Mouse (Mus musculus): Measurements from ENCODE around the gene Nmnat3. TPM values are rescaled to one million over a fixed set of nuclear protein-coding genes. Genes with fewer than 3 reads are reported as not detected.

The Nmnat3 gene
- polyA plus RNA-seq, 1 experiment from 2014 or later = 1.6 TPM

DNA sequence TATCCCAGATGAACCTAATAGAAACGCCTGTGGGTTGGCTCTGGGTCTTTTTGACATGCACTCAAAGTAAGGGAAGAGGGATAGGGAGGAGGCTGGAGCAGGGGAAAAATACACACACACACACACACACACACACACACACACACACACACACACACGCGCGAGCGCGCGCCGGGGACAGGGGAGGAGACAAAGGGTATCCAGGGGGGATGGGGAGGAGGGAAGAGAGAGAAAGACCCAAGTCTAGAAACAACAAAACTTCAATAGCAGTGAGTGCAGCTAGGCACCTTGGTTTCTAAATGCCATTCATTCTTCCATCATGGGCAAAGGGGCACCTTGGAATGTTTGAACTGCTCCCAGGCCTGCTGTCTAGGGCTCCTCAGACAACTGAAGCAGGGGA is 82.5 kb downstream of the Nmnat3 start:
- H3K9me3 ChIP-seq (ENCODE audit: control insufficient read depth, low read length) = no peaks in the 10 kb centered on the region
- H3K27me3 ChIP-seq (replicated peaks; ENCODE audit: control insufficient read depth, insufficient read depth, low read length) = no peaks in the 10 kb centered on the region
- no peak for ATAC-seq
- no peaks in the 10 kb centered on the region for H3K36me3 ChIP-seq (ENCODE audit: control insufficient read depth, insufficient read depth, low read length)
- no peak overlapping the region for H3K4me3 ChIP-seq (ENCODE audit: low read length)
- no peak overlapping the region for H3K9ac ChIP-seq (ENCODE audit: low read depth, low read length)
- H3K4me2 ChIP-seq (ENCODE audit: low read length) = no peak overlapping the region
- WGBS = 77% methylated on average over 8 of the region's 8 CpGs
- no peaks in the 10 kb centered on the region for H3K4me1 ChIP-seq (ENCODE audit: control insufficient read depth, insufficient read depth, low read depth, low read length)
- H3K27ac ChIP-seq (ENCODE audit: low read depth, low read length) = no peak overlapping the region

DNA sequence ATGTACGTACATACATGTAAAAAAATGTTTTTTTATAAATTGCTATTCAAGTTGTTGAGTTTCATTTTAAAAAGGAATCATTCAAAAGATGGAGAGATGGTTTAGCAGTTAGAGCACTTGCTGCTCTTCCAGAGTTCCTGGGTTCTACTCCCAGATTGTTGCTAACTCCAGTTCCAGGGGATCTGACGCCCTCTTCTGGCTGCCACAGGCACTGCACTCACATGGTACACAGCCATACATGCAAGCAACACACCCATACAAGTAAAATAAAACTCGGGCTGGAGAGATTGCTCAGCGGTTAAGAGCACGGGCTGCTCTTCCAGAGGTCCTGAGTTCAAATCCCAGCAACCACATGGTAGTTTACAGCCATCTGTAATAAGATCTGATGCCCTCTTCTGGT is 86.1 kb downstream of the Nmnat3 start:
- no peak for ATAC-seq
- WGBS = 93% methylated on average over 5 of the region's 5 CpGs

GRCm38 (mm10) chr9:98374897-98375296 is 87.7 kb downstream of the Nmnat3 start:
- Histone ChIP-seq H3K27me3 (replicated peaks; ENCODE audit: control insufficient read depth, insufficient read depth, low read length) (no peaks in the 10 kb centered on the region), H3K36me3 (ENCODE audit: control insufficient read depth, insufficient read depth, low read length) (no peaks in the 10 kb centered on the region), H3K4me2 (ENCODE audit: low read length) (no peak overlapping the region), H3K27ac (ENCODE audit: low read depth, low read length) (no peak overlapping the region), H3K9ac (ENCODE audit: low read depth, low read length) (no peak overlapping the region), H3K4me3 (ENCODE audit: low read length) (no peak overlapping the region), H3K4me1 (ENCODE audit: control insufficient read depth, insufficient read depth, low read depth, low read length) (peaks cover 2% of the 10 kb centered on the region; the same call in 1 of the 2 replicates), H3K9me3 (ENCODE audit: control insufficient read depth, low read length) (no peaks in the 10 kb centered on the region)
- ATAC-seq = no peak
- WGBS = 65% methylated on average over 11 of the region's 11 CpGs

More for the DNA sequence above, 86.1 kb downstream of the Nmnat3 start:
- H3K9ac ChIP-seq (ENCODE audit: low read depth, low read length) = no peak overlapping the region
- H3K4me2 ChIP-seq (ENCODE audit: low read length) = no peak overlapping the region
- H3K9me3 ChIP-seq (ENCODE audit: control insufficient read depth, low read length) = no peaks in the 10 kb centered on the region
- H3K4me1 ChIP-seq (ENCODE audit: control insufficient read depth, insufficient read depth, low read depth, low read length) = 0 out of 2 replicates have a peak, but pooled peaks cover 2% of the 10 kb centered on the region
- no peak overlapping the region for H3K27ac ChIP-seq (ENCODE audit: low read depth, low read length)
- H3K36me3 ChIP-seq (ENCODE audit: control insufficient read depth, insufficient read depth, low read length) = no peaks in the 10 kb centered on the region
- no peak overlapping the region for H3K4me3 ChIP-seq (ENCODE audit: low read length)
- H3K27me3 ChIP-seq (replicated peaks; ENCODE audit: control insufficient read depth, insufficient read depth, low read length) = no peaks in the 10 kb centered on the region

DNA sequence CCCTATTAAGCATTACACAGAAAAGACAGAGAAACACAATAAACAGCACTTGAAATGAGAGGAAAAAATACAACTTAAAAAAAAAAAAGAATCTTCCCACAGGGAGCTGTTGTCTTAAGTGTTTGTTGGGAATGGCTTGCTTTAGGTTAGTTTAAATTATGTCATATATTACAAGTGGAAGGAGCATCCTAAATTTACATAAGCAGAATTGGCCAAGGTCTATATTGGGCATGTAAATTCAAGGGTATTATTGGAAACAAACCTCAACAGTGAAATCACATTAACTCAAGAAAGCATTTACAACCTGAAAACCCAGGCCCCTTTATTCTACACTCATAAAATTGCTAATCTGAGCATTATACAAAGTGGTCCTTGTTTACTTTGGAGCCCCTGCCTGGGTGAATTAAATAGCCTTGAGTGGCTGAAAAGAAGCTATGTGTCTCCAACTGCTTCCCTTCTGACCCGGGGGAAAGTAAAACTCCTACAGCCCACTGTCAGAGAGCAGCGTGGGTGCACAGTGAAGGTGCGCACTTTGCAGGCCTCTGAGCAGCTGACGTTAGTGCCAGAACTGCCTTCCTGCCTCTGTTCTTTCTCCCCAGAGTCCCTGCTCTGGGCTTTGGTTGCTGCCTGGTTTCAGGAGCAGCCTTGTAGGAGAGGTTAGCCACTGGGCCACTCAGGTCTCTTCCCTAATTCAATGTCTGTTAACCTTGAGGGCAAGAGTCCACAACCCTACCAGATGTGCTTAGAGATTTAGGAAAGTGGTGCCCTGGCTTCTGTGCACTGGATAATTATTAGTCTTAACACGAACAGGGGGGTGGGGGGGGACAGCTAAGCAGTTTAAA is 88.3 kb downstream of the Nmnat3 start:
- WGBS = 30% methylated on average over 5 of the region's 5 CpGs

DNA sequence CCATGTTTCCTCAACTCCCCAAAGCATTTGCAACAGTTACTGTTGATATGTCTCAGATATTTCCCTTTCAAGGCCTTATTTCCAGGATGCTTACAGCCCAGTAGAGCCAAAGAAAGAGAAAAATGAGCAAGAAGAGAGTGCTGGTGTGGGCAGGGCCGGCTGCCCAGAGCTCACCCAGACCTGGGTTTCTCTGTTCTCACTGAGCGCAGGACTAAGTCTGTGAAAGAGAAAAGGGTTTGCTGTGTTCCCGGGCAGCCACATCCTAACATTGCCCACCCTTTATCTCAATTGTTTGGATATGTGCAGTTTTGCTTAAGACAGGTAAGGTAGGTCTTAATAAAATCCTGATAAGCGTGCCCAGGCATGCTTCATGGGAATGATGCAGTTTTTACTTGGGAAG is 92.5 kb downstream of the Nmnat3 start:
- no peaks in the 10 kb centered on the region for H3K27me3 ChIP-seq (replicated peaks; ENCODE audit: control insufficient read depth, insufficient read depth, low read length)
- no peak overlapping the region for H3K27ac ChIP-seq (ENCODE audit: low read depth, low read length)
- no peak for ATAC-seq
- WGBS = 70% methylated on average over 4 of the region's 4 CpGs
- H3K4me2 ChIP-seq (ENCODE audit: low read length) = no peak overlapping the region
- no peaks in the 10 kb centered on the region for H3K9me3 ChIP-seq (ENCODE audit: control insufficient read depth, low read length)
- H3K36me3 ChIP-seq (ENCODE audit: control insufficient read depth, insufficient read depth, low read length) = no peaks in the 10 kb centered on the region
- H3K4me1 ChIP-seq (ENCODE audit: control insufficient read depth, insufficient read depth, low read depth, low read length) = peaks cover 2% of the 10 kb centered on the region; the same call in 1 of the 2 replicates
- H3K9ac ChIP-seq (ENCODE audit: low read depth, low read length) = no peak overlapping the region
- no peak overlapping the region for H3K4me3 ChIP-seq (ENCODE audit: low read length)

More for the DNA sequence above, 88.3 kb downstream of the Nmnat3 start:
- ATAC-seq = no peak
- H3K9me3 ChIP-seq (ENCODE audit: control insufficient read depth, low read length) = no peaks in the 10 kb centered on the region
- H3K4me1 ChIP-seq (ENCODE audit: control insufficient read depth, insufficient read depth, low read depth, low read length) = peaks cover 2% of the 10 kb centered on the region; the same call in 1 of the 2 replicates
- no peaks in the 10 kb centered on the region for H3K36me3 ChIP-seq (ENCODE audit: control insufficient read depth, insufficient read depth, low read length)
- H3K9ac ChIP-seq (ENCODE audit: low read depth, low read length) = no peak overlapping the region
- no peak overlapping the region for H3K4me2 ChIP-seq (ENCODE audit: low read length)
- H3K27ac ChIP-seq (ENCODE audit: low read depth, low read length) = no peak overlapping the region
- no peak overlapping the region for H3K4me3 ChIP-seq (ENCODE audit: low read length)
- H3K27me3 ChIP-seq (replicated peaks; ENCODE audit: control insufficient read depth, insufficient read depth, low read length) = no peaks in the 10 kb centered on the region

DNA sequence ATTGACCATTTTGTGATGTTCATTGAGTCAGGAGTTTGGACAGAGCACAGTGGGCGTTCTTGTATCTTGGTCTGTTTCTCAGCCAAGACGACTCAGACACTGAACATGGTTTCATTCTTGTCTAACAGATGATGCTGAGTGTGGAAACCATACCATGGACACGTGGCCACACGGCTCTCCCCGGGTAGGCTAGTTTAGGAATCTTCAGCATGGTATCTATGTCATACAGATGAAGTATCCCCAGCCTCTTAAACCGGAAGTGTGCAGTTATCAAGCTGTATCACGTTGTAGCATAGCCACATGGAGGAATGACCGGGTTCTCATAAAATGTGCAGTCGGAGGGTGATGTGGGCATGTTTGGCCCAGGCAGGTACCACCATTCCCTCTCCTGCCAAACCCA is 93.4 kb downstream of the Nmnat3 start:
- Histone ChIP-seq H3K9ac (ENCODE audit: low read depth, low read length) (no peak overlapping the region), H3K4me2 (ENCODE audit: low read length) (no peak overlapping the region), H3K4me1 (ENCODE audit: control insufficient read depth, insufficient read depth, low read depth, low read length) (peaks cover under 1% of the 10 kb centered on the region; the same call in 1 of the 2 replicates), H3K4me3 (ENCODE audit: low read length) (no peak overlapping the region), H3K36me3 (ENCODE audit: control insufficient read depth, insufficient read depth, low read length) (no peaks in the 10 kb centered on the region), H3K27ac (ENCODE audit: low read depth, low read length) (no peak overlapping the region), H3K27me3 (replicated peaks; ENCODE audit: control insufficient read depth, insufficient read depth, low read length) (no peaks in the 10 kb centered on the region), H3K9me3 (ENCODE audit: control insufficient read depth, low read length) (no peaks in the 10 kb centered on the region)
- 93% methylated on average over 9 of the region's 9 CpGs for WGBS
- no peak for ATAC-seq

GRCm38 (mm10) chr9:98387741-98388632 is 100.8 kb downstream of the Nmnat3 start:
- H3K9ac ChIP-seq (ENCODE audit: low read depth, low read length) = no peak overlapping the region
- H3K4me2 ChIP-seq (ENCODE audit: low read length) = no peak overlapping the region
- H3K4me1 ChIP-seq (ENCODE audit: control insufficient read depth, insufficient read depth, low read depth, low read length) = no peaks in the 10 kb centered on the region
- whole genome bisulfite sequencing = 73% methylated on average over 10 of the region's 10 CpGs
- H3K4me3 ChIP-seq (ENCODE audit: low read length) = no peak overlapping the region
- ATAC-seq = no peak
- H3K27ac ChIP-seq (ENCODE audit: low read depth, low read length) = no peak overlapping the region
- no peaks in the 10 kb centered on the region for H3K9me3 ChIP-seq (ENCODE audit: control insufficient read depth, low read length)
- H3K27me3 ChIP-seq (replicated peaks; ENCODE audit: control insufficient read depth, insufficient read depth, low read length) = no peaks in the 10 kb centered on the region
- no peaks in the 10 kb centered on the region for H3K36me3 ChIP-seq (ENCODE audit: control insufficient read depth, insufficient read depth, low read length)

DNA sequence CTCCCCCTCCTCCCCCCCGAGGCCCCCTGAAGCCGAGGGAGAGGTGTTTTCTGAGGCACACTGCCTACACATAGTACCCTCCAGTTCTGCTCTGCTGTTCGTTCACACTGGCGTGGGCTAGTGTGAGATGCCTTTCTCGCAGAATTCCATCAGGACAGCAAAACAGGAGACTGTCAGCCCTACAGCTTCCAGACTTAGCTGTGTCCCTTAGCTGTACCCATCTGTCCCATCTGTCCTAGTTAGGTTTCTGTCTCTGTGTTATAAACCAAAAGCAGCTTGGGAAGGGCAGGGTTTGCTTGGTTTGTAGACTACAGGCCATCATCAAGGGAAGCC is 101.4 kb downstream of the Nmnat3 start:
- Histone ChIP-seq H3K4me2 (ENCODE audit: low read length) (no peak overlapping the region), H3K4me3 (ENCODE audit: low read length) (no peak overlapping the region), H3K27ac (ENCODE audit: low read depth, low read length) (no peak overlapping the region), H3K9ac (ENCODE audit: low read depth, low read length) (no peak overlapping the region), H3K36me3 (ENCODE audit: control insufficient read depth, insufficient read depth, low read length) (no peaks in the 10 kb centered on the region), H3K9me3 (ENCODE audit: control insufficient read depth, low read length) (no peaks in the 10 kb centered on the region), H3K27me3 (replicated peaks; ENCODE audit: control insufficient read depth, insufficient read depth, low read length) (no peaks in the 10 kb centered on the region), H3K4me1 (ENCODE audit: control insufficient read depth, insufficient read depth, low read depth, low read length) (no peaks in the 10 kb centered on the region)
- ATAC-seq = no peak
- WGBS = 82% methylated on average over 5 of the region's 5 CpGs

DNA sequence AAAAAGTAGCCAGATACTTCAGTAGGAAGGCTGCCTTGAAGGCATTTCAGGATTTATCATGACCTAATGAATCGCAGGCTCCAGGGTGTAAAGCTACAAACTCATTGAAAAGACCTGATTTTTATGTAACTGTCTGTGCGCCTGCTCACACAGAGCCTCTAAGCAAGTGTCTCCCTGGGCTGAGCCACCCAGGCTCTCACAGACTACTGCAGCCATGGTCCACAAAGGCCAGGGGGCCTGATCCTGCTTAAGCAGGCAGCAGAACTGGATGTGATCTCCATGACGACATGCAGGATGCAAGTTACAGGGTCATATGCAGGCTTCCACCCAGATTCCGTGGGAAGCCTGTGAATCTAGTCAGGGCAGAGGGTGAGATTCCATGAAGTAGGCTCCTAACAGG is 106.3 kb downstream of the Nmnat3 start:
- no peak overlapping the region for H3K4me2 ChIP-seq (ENCODE audit: low read length)
- 77% methylated on average over 4 of the region's 4 CpGs for whole genome bisulfite sequencing

More for the DNA sequence above, 106.3 kb downstream of the Nmnat3 start:
- no peak for ATAC-seq
- Histone ChIP-seq H3K9me3 (ENCODE audit: control insufficient read depth, low read length) (no peaks in the 10 kb centered on the region), H3K36me3 (ENCODE audit: control insufficient read depth, insufficient read depth, low read length) (no peaks in the 10 kb centered on the region), H3K27me3 (replicated peaks; ENCODE audit: control insufficient read depth, insufficient read depth, low read length) (no peaks in the 10 kb centered on the region), H3K9ac (ENCODE audit: low read depth, low read length) (no peak overlapping the region), H3K4me1 (ENCODE audit: control insufficient read depth, insufficient read depth, low read depth, low read length) (no peaks in the 10 kb centered on the region), H3K27ac (ENCODE audit: low read depth, low read length) (no peak overlapping the region), H3K4me3 (ENCODE audit: low read length) (no peak overlapping the region)

Measured in hindbrain, embryonic 16.5 days (tissue).